Mouse (Mus musculus) olfactory bulb, adult 2 months (tissue): ENCODE measurements around the gene Plxnd1. TPM values are rescaled to one million over a fixed set of nuclear protein-coding genes. Genes with fewer than 3 reads are reported as not detected.

ENCODE experiments used
- H3K27ac ChIP-seq: fragments of 200-500 bp; 2 replicates; pipeline ENCODE4 v1.5.1; 2012; ENCODE audit warnings: low read depth, low read length; ENCODE audit not compliant: insufficient read depth
- H3K4me1 ChIP-seq: fragments of 200-500 bp; 2 replicates; pipeline ENCODE4 v1.6.1; 2012; ENCODE audit warnings: low read length; ENCODE audit not compliant: control insufficient read depth, insufficient read depth
- H3K4me3 ChIP-seq: fragments of 200-500 bp; 2 replicates; pipeline ENCODE4 v1.5.1; 2012; ENCODE audit warnings: mild to moderate bottlenecking, low read depth, low read length, moderate library complexity; ENCODE audit not compliant: insufficient read depth
- CTCF ChIP-seq: fragments of 200-500 bp; IDR thresholded peaks from 2 replicates; pipeline ENCODE4 v1.5.1; 2012; ENCODE audit warnings: low read depth, mild to moderate bottlenecking, low read length, moderate library complexity; ENCODE audit not compliant: insufficient read depth
- POLR2A ChIP-seq: fragments of 200-500 bp; IDR thresholded peaks from 2 replicates; pipeline ENCODE4 v1.6.1; 2012; ENCODE audit warnings: mild to moderate bottlenecking, low read depth, low read length, moderate library complexity; ENCODE audit not compliant: insufficient read depth
- WGBS: fragments of 180-500 bp; shearing (Covaris S2); methylation state at CpG from one replicate; pipeline ENCODE4 v1.1.7; 2018; 5-methylcytosine and 5-hydroxymethylcytosine counted together
- polyA plus RNA-seq: library from polyadenylated mRNA; stranded (reverse); fragments of >200 nt; gene quantifications from 2 replicates; pipeline ENCODE4 v1.2.4, GENCODE M21; 2012; ENCODE audit warnings: low replicate concordance; ENCODE audit not compliant: missing spikeins, insufficient read depth, insufficient read length

Plxnd1 gene
- polyA plus RNA-seq, 1 experiment = not detected

GRCm38 (mm10) chr6:115975606-115976005 lies 19.2 kb downstream of the Plxnd1 start:
- Histone ChIP-seq H3K4me1 (peaks cover 29% of the 10 kb centered on the region), H3K27ac (no peak overlapping the region), H3K4me3 (no peak overlapping the region)
- 76% methylated on average over 8 of the region's 8 CpGs for WGBS
- TF ChIP-seq POLR2A (no peak), CTCF (no peak)

GRCm38 (mm10) chr6:115973881-115974662 lies 20.7 kb downstream of the Plxnd1 start:
- Histone ChIP-seq H3K4me3 (no peak overlapping the region), H3K4me1 (peaks cover 29% of the 10 kb centered on the region), H3K27ac (no peak overlapping the region)
- WGBS = 56% methylated on average over 16 of the region's 16 CpGs
- TF ChIP-seq CTCF (no peak), POLR2A (no peak)

- Histone ChIP-seq H3K4me3 (no peak overlapping the region), H3K4me1 (peaks cover 29% of the 10 kb centered on the region), H3K27ac (no peak overlapping the region)
- TF ChIP-seq POLR2A (no peak), CTCF (no peak)
- WGBS = 85% methylated on average over 15 of the region's 15 CpGs
Measured at GRCm38 (mm10) chr6:115973139-115973875, 21.5 kb downstream of the Plxnd1 start.

- TF ChIP-seq POLR2A = no peak
- no peak for TF ChIP-seq CTCF
- WGBS = 68% methylated on average over 7 of the region's 7 CpGs
- H3K4me1 ChIP-seq = peaks cover 29% of the 10 kb centered on the region
- no peak overlapping the region for H3K27ac ChIP-seq
- H3K4me3 ChIP-seq = no peak overlapping the region
Measured at GRCm38 (mm10) chr6:115972083-115972764, 22.6 kb downstream of the Plxnd1 start.

GRCm38 (mm10) chr6:115971273-115972060 lies 23.3 kb downstream of the Plxnd1 start:
- Histone ChIP-seq H3K27ac (no peak overlapping the region), H3K4me1 (peaks cover 29% of the 10 kb centered on the region), H3K4me3 (no peak overlapping the region)
- TF ChIP-seq POLR2A (no peak), CTCF (no peak)
- WGBS = 75% methylated on average over 13 of the region's 13 CpGs

- WGBS = 88% methylated on average over 5 of the region's 6 CpGs
- H3K27ac ChIP-seq = no peak overlapping the region
- H3K4me3 ChIP-seq = no peak overlapping the region
- no peak for TF ChIP-seq POLR2A
- TF ChIP-seq CTCF = no peak
- H3K4me1 ChIP-seq = peaks cover 29% of the 10 kb centered on the region
Measured at GRCm38 (mm10) chr6:115969952-115970351, 24.9 kb downstream of the Plxnd1 start.

- Histone ChIP-seq H3K27ac (no peak overlapping the region), H3K4me1 (peaks cover 25% of the 10 kb centered on the region), H3K4me3 (no peak overlapping the region)
- TF ChIP-seq POLR2A (no peak), CTCF (no peak)
- WGBS = 88% methylated on average over 9 of the region's 9 CpGs
Measured at GRCm38 (mm10) chr6:115969103-115969502, 25.7 kb downstream of the Plxnd1 start.

- Histone ChIP-seq H3K4me1 (peaks cover 23% of the 10 kb centered on the region), H3K4me3 (no peak overlapping the region), H3K27ac (no peak overlapping the region)
- no peak for TF ChIP-seq CTCF
- no peak for TF ChIP-seq POLR2A
- 79% methylated on average over 6 of the region's 6 CpGs for WGBS
Measured at GRCm38 (mm10) chr6:115968700-115969099, 26.1 kb downstream of the Plxnd1 start.
